Mouse (Mus musculus) limb, embryonic 10.5 days (tissue): ENCODE measurements around the gene Lyg2. TPM values are rescaled to one million over a fixed set of nuclear protein-coding genes. Genes with fewer than 3 reads are reported as not detected.

Source experiments
- DNase-seq: peaks from one replicate; pipeline ENCODE4 v3.0.0-alpha.2; 2017; ENCODE audit warnings: low spot score
- H3K27ac ChIP-seq: fragments of 300-500 bp; sonication (generic); 2 replicates; pipeline ENCODE4 v1.5.1; 2016; ENCODE audit warnings: mild to moderate bottlenecking
- H3K27me3 ChIP-seq: fragments of 300-500 bp; sonication (generic); 2 replicates; pipeline ENCODE4 v1.6.1; 2016; ENCODE audit warnings: low read depth, mild to moderate bottlenecking; ENCODE audit not compliant: poor library complexity, severe bottlenecking
- H3K36me3 ChIP-seq: fragments of 300-500 bp; sonication (generic); 2 replicates; pipeline ENCODE4 v1.6.1; 2016; ENCODE audit warnings: mild to moderate bottlenecking, moderate library complexity
- H3K4me1 ChIP-seq: fragments of 300-500 bp; sonication (generic); 2 replicates; pipeline ENCODE4 v1.6.1; 2016
- H3K4me3 ChIP-seq: fragments of 300-500 bp; sonication (generic); 2 replicates; pipeline ENCODE4 v1.5.1; 2016; ENCODE audit warnings: mild to moderate bottlenecking, moderate library complexity
- H3K9me3 ChIP-seq: fragments of 300-500 bp; sonication (generic); replicated peaks from 2 replicates; pipeline ENCODE4 v1.6.1; 2016; ENCODE audit warnings: mild to moderate bottlenecking
- WGBS: fragments of 180-500 bp; shearing (Covaris S2); methylation state at CpG from one replicate; pipeline ENCODE4 v1.1.7; 2016; 5-methylcytosine and 5-hydroxymethylcytosine counted together
- polyA plus RNA-seq: library from polyadenylated mRNA; unstranded; fragments of >200 nt; fragmentation: Nextera tagmentation; extraction: Ambion mirVana; gene quantifications from 2 replicates; pipeline ENCODE4 v1.2.1, GENCODE M21; 2016

The Lyg2 gene
- 0.05 and 0.10 TPM in 2 replicates for polyA plus RNA-seq

DNA sequence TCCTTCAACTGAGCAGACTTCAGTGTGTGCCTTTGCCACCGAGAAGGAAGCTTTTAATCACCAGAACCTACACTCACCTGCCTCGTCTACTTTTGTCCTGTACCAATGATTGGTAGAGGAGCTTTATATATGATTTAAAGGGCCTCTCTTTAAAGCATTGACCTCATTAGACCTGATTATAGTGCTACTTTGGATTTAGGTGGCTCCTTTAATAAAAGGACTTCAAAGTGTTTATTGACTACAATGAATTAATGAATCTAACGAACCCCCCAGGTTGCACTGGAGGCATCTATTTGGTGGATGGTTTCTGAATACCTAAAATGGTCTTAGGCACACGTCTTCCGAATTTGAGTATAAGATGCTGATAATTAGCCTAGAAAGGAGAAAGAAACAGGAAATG lies at the start of gene Lyg2:
Lyg2 (minus strand) TSS at position 101 of the 400 bp plus-strand sequence.
- H3K4me1 ChIP-seq, result peaks cover 2% of the 10 kb centered on the region; the same call in 1 of the 2 replicates
- 78% methylated on average over 5 of the region's 5 CpGs for WGBS
- no peaks in the 10 kb centered on the region for H3K9me3 ChIP-seq
- H3K27ac ChIP-seq, result no peak within 1 kb of the TSS
- H3K36me3 ChIP-seq, result no peaks in the 10 kb centered on the region
- no peak for DNase-seq
- H3K27me3 ChIP-seq, result no peaks in the 10 kb centered on the region
- no peak within 1 kb of the TSS for H3K4me3 ChIP-seq

DNA sequence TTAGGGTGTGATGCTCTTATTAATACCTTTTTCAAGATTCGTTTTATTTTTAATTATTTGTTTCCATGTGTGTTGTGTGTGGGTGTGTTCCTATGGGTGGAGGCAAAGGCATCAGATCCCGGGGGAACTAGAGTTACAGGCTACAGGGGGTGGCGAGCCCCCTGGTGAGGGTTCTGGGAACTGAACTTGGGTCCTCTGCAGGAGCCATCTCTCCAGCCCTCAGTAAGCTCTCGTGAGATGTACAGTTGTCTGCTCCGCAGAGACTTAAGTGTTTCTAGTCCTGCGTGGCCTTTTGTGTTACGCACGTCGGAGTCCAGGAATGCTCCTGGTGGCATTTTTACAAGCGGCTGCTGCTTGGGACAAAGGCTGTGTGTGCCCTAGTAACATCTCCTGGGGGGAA lies 49.3 kb upstream of the Lyg2 start:
- no peak overlapping the region for H3K4me3 ChIP-seq
- no peaks in the 10 kb centered on the region for H3K36me3 ChIP-seq
- no peak for DNase-seq
- no peaks in the 10 kb centered on the region for H3K9me3 ChIP-seq
- H3K4me1 ChIP-seq, result no peaks in the 10 kb centered on the region
- no peaks in the 10 kb centered on the region for H3K27me3 ChIP-seq
- H3K27ac ChIP-seq, result no peak overlapping the region
- 64% methylated on average over 10 of the region's 10 CpGs for WGBS

DNA sequence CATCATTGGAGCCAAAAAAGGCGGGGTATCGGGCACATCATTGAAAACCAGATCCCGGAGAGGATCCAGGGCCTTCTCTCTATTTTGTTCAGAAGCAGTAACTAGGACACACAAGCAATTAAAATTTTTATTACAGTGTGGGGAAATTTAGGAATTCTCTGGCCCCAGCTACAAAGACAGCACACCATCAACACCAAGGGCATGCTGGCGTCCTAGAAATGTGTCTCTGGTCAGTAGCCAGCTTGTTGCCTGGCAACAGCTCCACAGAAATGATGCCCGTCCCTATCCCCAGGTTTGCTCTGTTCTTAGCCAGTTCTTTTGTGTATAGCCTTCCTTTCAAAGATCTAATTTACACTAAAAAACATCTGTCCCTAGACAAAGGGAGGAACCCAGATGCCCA lies 43.2 kb upstream of the Lyg2 start:
- DNase-seq, result no peak
- H3K36me3 ChIP-seq, result no peaks in the 10 kb centered on the region
- H3K9me3 ChIP-seq, result no peaks in the 10 kb centered on the region
- H3K4me1 ChIP-seq, result no peaks in the 10 kb centered on the region
- H3K27ac ChIP-seq, result no peak overlapping the region
- WGBS, result 83% methylated on average over 5 of the region's 5 CpGs
- no peak overlapping the region for H3K4me3 ChIP-seq
- H3K27me3 ChIP-seq, result no peaks in the 10 kb centered on the region

DNA sequence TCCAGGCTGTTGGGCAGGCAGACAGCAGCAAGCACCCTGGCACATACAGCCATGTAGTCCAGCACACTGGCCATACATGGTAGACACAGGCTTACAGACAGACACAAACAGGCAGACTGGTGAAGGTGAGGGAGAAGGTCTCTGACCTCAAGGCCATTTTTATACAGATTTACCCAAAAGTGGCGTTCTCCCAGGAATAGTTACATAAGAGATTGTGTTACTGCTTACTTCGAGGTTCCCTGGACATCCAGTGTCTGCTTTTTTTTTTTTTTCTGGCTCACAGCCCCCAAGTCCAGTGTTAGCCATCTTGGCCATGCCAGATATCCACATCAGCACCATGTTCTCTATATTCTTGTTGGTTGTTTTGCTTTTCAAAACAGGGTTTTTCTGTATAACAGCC lies 42.2 kb upstream of the Lyg2 start:
- DNase-seq, result no peak
- WGBS, result 85% methylated on average over 2 of the region's 2 CpGs
- Histone ChIP-seq H3K4me3 (no peak overlapping the region), H3K4me1 (no peaks in the 10 kb centered on the region), H3K9me3 (no peaks in the 10 kb centered on the region), H3K27ac (no peak overlapping the region), H3K36me3 (no peaks in the 10 kb centered on the region), H3K27me3 (no peaks in the 10 kb centered on the region)

DNA sequence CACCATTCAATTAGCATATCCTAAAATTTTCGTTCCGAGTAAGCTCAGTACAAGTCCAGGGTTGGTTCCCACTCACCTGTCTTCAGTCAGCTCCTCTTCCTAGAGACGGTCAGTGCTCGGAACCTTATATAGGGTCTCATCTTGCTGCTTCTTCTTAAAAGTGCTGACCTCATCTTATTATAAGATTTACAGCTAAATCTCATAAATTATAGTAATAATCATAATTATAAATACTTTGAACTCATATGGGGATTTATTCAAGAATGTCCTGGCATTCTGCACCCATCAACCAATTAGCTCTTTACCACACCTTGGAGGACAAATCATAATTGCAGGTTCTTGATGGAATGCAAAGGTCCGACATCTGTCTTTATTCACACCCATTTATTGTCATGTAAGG lies 41.4 kb upstream of the Lyg2 start, which contains the start of gene Lyg1:
Lyg1 (minus strand) TSS at position 101 of the 400 bp plus-strand sequence.
- H3K4me3 ChIP-seq, result no peak within 1 kb of the TSS
- 86% methylated on average over 5 of the region's 5 CpGs for WGBS
- DNase-seq, result no peak
- H3K27me3 ChIP-seq, result no peaks in the 10 kb centered on the region
- no peaks in the 10 kb centered on the region for H3K36me3 ChIP-seq
- H3K9me3 ChIP-seq, result no peaks in the 10 kb centered on the region
- no peak within 1 kb of the TSS for H3K27ac ChIP-seq
- no peaks in the 10 kb centered on the region for H3K4me1 ChIP-seq

DNA sequence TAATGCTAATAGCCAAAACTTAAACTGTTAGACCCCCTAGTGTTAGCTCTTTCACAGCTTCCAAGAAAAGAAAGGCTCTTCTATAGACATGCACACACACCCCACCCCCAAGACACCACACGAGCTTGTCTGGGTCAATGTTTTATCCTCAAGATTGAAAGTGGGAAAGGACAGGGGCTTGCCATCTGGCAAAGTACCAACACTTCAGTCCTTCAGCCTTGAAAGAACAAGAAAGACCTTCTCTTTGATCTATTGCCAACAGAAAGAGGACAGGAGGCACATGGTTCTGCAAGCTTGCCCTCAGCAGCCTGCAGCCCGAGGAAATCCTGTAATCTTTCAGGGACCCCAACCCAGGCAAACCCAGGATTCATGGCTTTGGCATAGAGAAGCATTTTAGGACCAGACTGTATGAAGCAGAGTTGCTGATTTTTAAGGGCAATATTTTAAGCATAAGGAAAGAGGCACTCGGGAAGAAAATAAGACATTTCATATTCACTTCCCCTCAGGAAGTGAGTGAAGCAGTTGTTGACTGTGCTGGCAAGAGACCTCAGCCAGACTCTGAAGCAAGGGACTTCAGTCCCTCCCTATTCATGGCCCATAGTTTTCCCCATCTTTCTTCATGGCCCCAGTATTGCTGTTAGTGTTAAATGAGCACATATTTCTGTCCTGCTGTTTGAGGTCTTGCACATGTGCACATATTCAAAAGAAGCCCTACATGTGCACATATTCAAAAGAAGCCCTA lies 40.6 kb upstream of the Lyg2 start:
- no peak overlapping the region for H3K27ac ChIP-seq
- no peak overlapping the region for H3K4me3 ChIP-seq
- no peaks in the 10 kb centered on the region for H3K9me3 ChIP-seq
- no peaks in the 10 kb centered on the region for H3K27me3 ChIP-seq
- no peaks in the 10 kb centered on the region for H3K36me3 ChIP-seq
- H3K4me1 ChIP-seq, result no peaks in the 10 kb centered on the region
- WGBS, result 55% methylated on average over 3 of the region's 3 CpGs
- DNase-seq, result no peak

DNA sequence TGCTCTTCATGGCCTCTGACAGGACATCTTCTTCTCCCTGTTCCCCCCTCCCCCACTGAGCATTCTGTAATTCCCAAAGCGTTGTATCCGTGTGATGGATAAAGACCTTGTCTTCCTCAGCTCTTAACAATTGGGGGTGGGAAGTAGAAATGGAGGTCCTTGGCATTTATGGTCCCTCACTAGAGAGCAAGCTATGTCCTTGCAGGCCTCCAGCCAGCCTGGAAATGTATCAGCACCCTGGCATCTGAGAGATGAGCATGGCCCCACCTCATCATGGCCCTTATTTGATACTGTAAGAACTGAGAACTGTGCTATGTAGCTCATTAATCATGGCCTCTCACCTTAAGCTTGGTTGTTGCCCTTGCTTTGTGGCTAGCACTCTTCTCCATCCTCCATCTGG lies 39.0 kb upstream of the Lyg2 start:
- no peak overlapping the region for H3K4me3 ChIP-seq
- no peak overlapping the region for H3K27ac ChIP-seq
- no peak for DNase-seq
- H3K4me1 ChIP-seq, result no peaks in the 10 kb centered on the region
- H3K27me3 ChIP-seq, result no peaks in the 10 kb centered on the region
- 94% methylated on average over 2 of the region's 2 CpGs for WGBS
- H3K9me3 ChIP-seq, result no peaks in the 10 kb centered on the region
- H3K36me3 ChIP-seq, result no peaks in the 10 kb centered on the region

DNA sequence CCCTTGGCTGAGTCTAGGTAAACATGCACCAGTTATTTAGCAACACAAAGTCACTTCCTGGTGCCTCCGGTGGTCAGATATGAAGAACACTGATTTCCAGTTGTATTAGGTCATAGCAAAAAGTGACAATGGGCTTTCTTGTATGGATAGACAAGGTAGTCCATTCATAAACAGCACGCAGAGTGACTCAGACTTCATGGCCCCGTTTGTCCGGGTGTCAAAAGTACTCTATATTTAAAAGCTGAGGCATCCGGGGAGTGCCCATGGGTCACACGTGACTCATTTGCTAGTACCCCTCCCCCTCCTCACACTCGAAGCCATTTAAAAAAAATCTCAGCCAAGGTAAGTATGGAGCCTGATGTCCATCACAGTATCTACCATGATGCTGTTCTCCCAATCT lies 38.5 kb upstream of the Lyg2 start:
- H3K27ac ChIP-seq, result no peak overlapping the region
- 83% methylated on average over 7 of the region's 7 CpGs for WGBS
- no peak overlapping the region for H3K4me3 ChIP-seq
- no peaks in the 10 kb centered on the region for H3K27me3 ChIP-seq
- H3K36me3 ChIP-seq, result no peaks in the 10 kb centered on the region
- no peak for DNase-seq
- no peaks in the 10 kb centered on the region for H3K9me3 ChIP-seq
- no peaks in the 10 kb centered on the region for H3K4me1 ChIP-seq

DNA sequence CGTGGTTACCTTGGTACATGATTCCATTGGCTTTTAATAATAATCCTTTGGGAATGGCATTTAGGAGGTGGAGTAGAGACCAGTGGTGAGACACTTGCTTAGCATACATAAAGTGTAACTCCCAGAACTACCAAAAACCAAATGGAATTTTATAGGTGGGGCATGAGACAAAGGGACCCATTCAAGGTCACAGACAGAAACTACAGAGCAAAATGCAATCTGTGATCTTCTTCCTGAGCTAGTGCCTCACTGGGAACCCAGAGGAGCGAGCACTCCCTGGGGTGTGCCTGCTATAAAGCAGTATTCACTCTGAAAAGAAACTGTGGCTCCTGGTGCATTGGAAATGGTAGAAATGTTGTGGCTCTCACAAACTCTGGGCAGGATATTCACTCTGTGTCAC lies 32.6 kb upstream of the Lyg2 start:
- 78% methylated on average over 2 of the region's 2 CpGs for WGBS
- no peak overlapping the region for H3K4me3 ChIP-seq

DNA sequence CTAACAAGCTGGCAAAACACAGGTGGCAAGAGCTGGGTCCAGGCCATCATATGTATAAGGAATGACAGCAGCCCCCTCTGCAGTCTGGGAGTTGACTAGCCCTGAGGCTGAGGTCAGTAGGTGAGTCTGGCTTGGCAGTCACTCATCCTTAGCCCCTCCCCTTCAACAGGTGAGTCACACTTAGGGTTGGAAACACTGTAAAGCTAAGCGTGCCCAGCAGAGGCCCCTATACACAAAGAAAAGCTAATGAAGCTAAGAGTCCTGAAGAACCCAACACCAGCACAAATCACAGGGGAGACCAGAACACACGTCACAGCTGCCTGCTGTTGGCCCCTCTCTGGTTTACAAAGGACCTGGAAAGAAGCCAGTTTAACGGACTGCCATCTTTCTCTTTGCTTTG lies 15.5 kb upstream of the Lyg2 start:
- no peaks in the 10 kb centered on the region for H3K4me1 ChIP-seq
- no peak overlapping the region for H3K27ac ChIP-seq
- H3K9me3 ChIP-seq, result no peaks in the 10 kb centered on the region
- WGBS, result 23% methylated on average over 3 of the region's 3 CpGs
- H3K4me3 ChIP-seq, result no peak overlapping the region
- H3K36me3 ChIP-seq, result no peaks in the 10 kb centered on the region
- no peaks in the 10 kb centered on the region for H3K27me3 ChIP-seq
- DNase-seq, result no peak

More for the DNA sequence above, 32.6 kb upstream of the Lyg2 start:
- H3K36me3 ChIP-seq, result no peaks in the 10 kb centered on the region
- no peak overlapping the region for H3K27ac ChIP-seq
- no peaks in the 10 kb centered on the region for H3K27me3 ChIP-seq
- no peak for DNase-seq
- no peaks in the 10 kb centered on the region for H3K4me1 ChIP-seq
- no peaks in the 10 kb centered on the region for H3K9me3 ChIP-seq

DNA sequence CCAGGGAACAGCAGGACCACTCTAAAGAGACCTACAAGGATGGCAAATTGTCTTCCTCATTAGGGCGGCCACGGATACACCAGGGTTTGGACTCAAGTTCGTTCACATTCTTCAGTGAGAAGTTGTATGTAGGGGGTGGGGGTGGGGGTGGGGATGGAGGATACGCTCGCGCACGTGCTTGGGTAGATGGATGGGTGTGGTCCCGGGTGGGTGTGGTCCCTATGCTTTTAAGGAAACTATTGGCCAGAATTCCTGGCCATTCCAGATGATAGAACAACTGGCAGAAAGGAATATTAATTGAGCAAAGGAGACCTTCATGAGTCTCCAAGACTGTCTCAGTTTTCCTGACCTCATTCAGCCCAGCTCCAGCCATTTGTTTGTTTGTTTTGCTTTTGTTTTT lies 9.7 kb upstream of the Lyg2 start:
- Histone ChIP-seq H3K4me3 (no peak overlapping the region), H3K27me3 (no peaks in the 10 kb centered on the region), H3K4me1 (0 out of 2 replicates have a peak, but pooled peaks cover 8% of the 10 kb centered on the region), H3K36me3 (no peaks in the 10 kb centered on the region), H3K27ac (no peak overlapping the region), H3K9me3 (no peaks in the 10 kb centered on the region)
- DNase-seq, result no peak
- WGBS, result 80% methylated on average over 8 of the region's 8 CpGs

DNA sequence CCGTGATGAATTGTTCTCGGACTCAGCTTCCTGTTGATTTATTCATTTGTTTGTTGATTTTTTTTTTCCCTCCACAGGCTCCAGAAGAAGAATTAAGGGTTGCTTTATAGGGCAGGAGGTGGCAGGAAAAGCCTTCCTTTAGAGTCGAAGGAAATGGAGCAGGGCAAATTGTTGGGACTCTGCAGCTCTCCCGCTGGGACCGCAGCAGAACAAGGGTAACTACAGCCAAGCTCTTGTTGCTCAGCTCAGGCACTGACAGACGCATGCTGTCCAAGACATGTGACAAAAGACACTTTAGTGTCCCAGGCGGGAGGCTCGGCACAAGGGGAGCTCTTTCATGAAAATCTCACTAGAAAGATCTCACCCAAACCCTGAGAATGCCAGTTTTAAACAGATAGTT lies 6.2 kb upstream of the Lyg2 start:
- WGBS, result 65% methylated on average over 8 of the region's 8 CpGs
- Histone ChIP-seq H3K27me3 (no peaks in the 10 kb centered on the region), H3K27ac (no peak overlapping the region), H3K36me3 (no peaks in the 10 kb centered on the region), H3K4me1 (0 out of 2 replicates have a peak, but pooled peaks cover 8% of the 10 kb centered on the region), H3K9me3 (no peaks in the 10 kb centered on the region), H3K4me3 (no peak overlapping the region)
- no peak for DNase-seq

DNA sequence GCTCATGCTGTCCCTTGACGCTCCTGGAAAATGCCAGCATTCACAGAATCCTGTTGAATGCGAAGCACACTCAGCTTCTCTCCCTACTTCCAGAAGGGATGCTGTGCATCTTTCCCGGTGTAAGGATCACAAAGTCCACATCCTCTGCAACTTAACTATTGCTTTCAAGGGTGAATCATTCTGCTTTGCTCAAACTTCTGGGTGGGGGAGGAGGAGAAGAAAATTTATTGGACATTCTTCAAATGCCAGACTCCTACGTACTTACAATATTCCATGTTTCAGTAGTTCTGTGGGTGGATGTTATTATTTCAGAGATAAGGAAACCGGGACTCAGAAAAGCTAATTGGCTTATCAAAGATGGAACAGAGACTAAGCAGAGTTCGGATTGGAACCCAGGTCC lies 1.8 kb upstream of the Lyg2 start:
- 79% methylated on average over 6 of the region's 6 CpGs for WGBS
- H3K36me3 ChIP-seq, result no peaks in the 10 kb centered on the region
- H3K9me3 ChIP-seq, result no peaks in the 10 kb centered on the region
- no peak for DNase-seq
- peaks cover 10% of the 10 kb centered on the region; the same call in 1 of the 2 replicates for H3K4me1 ChIP-seq
- no peaks in the 10 kb centered on the region for H3K27me3 ChIP-seq
- no peak overlapping the region for H3K27ac ChIP-seq
- H3K4me3 ChIP-seq, result no peak overlapping the region

DNA sequence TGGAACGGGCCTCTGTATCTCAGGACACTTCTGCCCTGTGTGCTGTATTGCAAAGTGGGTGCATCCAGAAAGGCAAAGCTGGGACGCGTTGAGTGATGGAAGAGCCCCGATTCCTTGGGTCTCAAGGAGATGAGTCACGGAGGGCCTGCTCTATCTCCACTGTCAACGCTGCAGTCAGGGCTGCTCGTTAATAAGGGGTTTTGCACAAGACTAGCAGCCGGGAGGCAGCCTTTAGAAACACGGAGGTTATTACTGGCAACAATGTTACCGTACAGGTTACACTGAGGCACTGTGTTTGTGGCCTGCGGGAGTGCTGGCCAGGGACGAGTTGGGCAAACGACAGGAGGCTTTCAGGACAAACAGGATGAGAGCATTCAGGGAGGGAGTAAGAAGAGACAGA lies 1.4 kb upstream of the Lyg2 start:
- Histone ChIP-seq H3K27ac (no peak overlapping the region), H3K27me3 (no peaks in the 10 kb centered on the region), H3K9me3 (no peaks in the 10 kb centered on the region), H3K36me3 (no peaks in the 10 kb centered on the region), H3K4me3 (no peak overlapping the region), H3K4me1 (peaks cover 8% of the 10 kb centered on the region; the same call in 1 of the 2 replicates)
- WGBS, result 69% methylated on average over 13 of the region's 13 CpGs
- no peak for DNase-seq
